Mouse (Mus musculus) CH12.LX (cell line): ENCODE measurements around the gene Raph1.

ENCODE experiments used
- CHD2 ChIP-seq: IDR thresholded peaks from 2 replicates; pipeline ENCODE4 v1.6.1; 2011; ENCODE audit warnings: low read length, improper control_type of control experiment
- CTCF ChIP-seq, 2 experiments: IDR thresholded peaks in 1 of 2; conservative IDR thresholded peaks in 1 of 2; 2 replicates each; pipeline ENCODE4 v1.5.1; 2011 to 2012; ENCODE audit warnings: low read depth in 2 of 2, low read length in 2 of 2, improper control_type of control experiment in 1 of 2, inconsistent platforms in 1 of 2, mild to moderate bottlenecking in 1 of 2, moderate library complexity in 1 of 2
- ELF1 ChIP-seq: IDR thresholded peaks from 2 replicates; pipeline ENCODE4 v1.6.1; 2014; ENCODE audit warnings: low read depth, mild to moderate bottlenecking, inconsistent platforms, low read length, improper control_type of control experiment
- EP300 ChIP-seq: IDR thresholded peaks from 2 replicates; pipeline ENCODE4 v1.6.1; 2011; ENCODE audit warnings: low read length, improper control_type of control experiment
- ETS1 ChIP-seq: conservative IDR thresholded peaks from 2 replicates; pipeline ENCODE4 v1.6.1; 2012; ENCODE audit warnings: low read depth, mild to moderate bottlenecking, inconsistent platforms, low read length, improper control_type of control experiment, moderate library complexity
- HCFC1 ChIP-seq: IDR thresholded peaks from 2 replicates; pipeline ENCODE4 v1.6.1; 2012; ENCODE audit warnings: low read depth, mild to moderate bottlenecking, inconsistent platforms, low read length, improper control_type of control experiment
- MAFK ChIP-seq: IDR thresholded peaks from 2 replicates; pipeline ENCODE4 v1.6.1; 2011; ENCODE audit warnings: low read length, improper control_type of control experiment; ENCODE audit not compliant: insufficient replicate concordance
- POLR2A ChIP-seq: IDR thresholded peaks from 2 replicates; pipeline ENCODE4 v1.6.1; 2011; ENCODE audit warnings: low read depth, mild to moderate bottlenecking, improper control_type of control experiment, low read length
- POLR2AphosphoS2 ChIP-seq: IDR thresholded peaks from 2 replicates; pipeline ENCODE4 v1.6.1; 2011; ENCODE audit warnings: low read depth, low read length, improper control_type of control experiment
- TCF12 ChIP-seq: IDR thresholded peaks from 2 replicates; pipeline ENCODE4 v1.6.1; 2014; ENCODE audit warnings: low read depth, mild to moderate bottlenecking, inconsistent platforms, low read length, improper control_type of control experiment
- ZNF384 ChIP-seq: IDR thresholded peaks from 2 replicates; pipeline ENCODE4 v1.6.1; 2012; ENCODE audit warnings: low read depth, low read length, improper control_type of control experiment, inconsistent platforms

- TF ChIP-seq POLR2A (no peak), CTCF (conservative IDR thresholded peaks at IDR 0.05 in 1 of 2, IDR thresholded peaks at IDR 0.05 in 1 of 2; ENCODE audit: low read depth in 2 of 2, low read length in 2 of 2) (no peak), POLR2AphosphoS2 (no peak), ZNF384 (no peak), MAFK (no peak), TCF12 (no peak), EP300 (no peak), CHD2 (no peak), ETS1 (no peak), HCFC1 (no peak), ELF1 (no peak)
Measured at GRCm38 (mm10) chr1:60609011-60609775, 42.3 kb upstream of the Raph1 start.
